Mouse (Mus musculus): Measurements from ENCODE around the gene Map3k6.

Map3k6 gene

DNA sequence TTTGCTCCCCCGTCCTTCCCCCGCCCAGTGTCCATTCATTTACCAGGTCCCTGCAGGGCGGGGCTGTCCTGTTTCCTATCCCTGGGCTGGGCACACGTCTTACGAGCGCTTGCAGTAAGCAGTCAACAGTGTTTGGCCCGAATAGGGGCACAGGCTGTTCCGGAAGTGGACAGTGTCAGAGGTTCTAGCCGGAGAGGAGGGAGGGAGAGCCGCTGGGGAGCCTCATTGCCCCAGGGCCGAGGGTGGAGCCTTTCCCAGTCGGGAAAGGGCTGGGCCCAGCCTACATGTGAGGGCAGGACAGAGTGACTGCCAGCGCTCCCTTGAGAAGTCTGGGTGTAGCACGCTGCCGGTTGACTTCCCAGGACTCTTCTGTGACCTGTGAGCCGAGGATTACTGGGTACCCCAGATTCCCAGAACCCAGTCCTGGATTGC lies at the start of gene Map3k6:
Gene Map3k6, plus strand, starts transcription at position 329 of the 432 bp plus-strand sequence.
- in situ Hi-C loops (cut with MboI, MseI): no loop called here

DNA sequence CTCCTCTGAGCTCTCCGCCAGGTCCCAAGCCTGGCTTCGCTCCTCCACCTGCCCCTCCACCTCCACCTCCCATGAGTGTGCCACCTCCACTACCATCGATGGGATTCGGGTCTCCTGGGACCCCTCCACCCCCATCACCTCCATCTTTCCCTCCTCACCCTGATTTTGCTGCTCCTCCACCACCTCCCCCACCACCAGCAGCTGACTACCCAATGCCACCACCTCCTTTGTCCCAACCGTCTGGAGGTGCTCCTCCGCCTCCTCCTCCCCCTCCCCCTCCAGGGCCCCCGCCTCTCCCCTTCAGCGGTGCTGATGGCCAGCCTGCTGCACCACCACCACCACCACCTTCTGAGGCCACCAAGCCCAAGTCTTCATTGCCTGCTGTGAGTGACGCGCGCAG lies 46.1 kb upstream of the Map3k6 start:
- in situ Hi-C loops (cut with MboI, MseI): no loop called here

DNA sequence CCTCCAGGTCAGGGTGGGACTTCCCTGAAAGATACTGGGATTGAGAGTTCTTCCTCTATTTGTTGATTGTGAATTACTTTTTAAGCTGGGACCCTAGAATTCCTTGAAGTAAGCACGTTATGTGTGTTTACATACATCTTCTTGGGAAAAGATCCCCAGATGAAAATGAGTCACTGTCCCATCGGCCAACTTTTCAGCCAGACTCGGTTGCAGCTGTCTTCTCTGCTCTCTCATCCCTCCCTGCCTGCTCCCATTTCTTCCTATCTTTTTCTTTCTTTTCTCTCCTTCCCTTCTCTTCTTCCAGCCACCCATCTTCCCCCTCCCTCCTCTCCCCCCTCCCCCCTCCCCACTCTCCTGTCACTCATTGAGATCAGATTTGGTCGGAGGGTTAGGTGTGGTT lies 45.6 kb upstream of the Map3k6 start:
- in situ Hi-C loops (cut with MboI, MseI): no loop called here

DNA sequence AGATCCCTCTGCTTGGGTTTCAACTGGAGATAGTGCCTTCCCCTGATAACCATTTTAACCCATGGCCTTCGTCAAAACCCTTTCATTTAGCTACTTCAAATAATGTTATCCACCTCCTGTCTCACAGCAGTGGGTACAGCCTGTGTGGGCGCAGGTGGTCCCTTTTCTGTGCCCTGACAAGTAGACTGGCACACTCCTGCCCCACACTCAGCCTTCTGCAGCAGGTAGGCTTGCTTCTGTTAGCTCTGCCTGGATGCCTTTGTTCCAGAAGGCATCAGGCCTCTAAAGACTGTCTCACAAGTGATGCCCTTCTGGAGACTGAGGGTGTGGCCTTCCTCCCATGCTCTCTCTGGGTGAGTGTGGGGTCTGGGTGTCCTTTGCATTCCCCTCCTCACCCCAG lies 44.5 kb upstream of the Map3k6 start:
- in situ Hi-C loops (cut with MboI, MseI): no loop called here

DNA sequence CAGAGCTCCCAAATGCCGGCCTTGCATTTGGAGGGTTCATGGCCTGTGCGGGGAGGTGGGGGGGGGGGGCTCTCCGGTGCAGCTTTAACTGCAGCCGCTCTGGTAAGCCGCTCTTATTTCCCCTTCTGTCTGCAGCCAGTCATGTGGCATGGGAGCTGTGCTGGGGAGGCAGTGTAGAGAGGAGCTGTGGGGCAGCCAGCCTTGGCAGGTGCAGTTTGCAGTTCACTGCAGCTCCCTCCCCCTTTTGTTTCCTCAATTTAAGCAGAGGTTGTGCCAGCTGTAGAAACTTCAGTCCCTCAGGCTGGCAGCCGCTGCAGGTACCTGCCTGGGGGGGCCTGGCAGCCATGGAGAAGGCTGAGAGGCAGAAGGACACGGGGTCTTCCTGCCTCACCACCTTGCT lies 43.8 kb upstream of the Map3k6 start:
- in situ Hi-C loops (cut with MboI, MseI): no loop called here

DNA sequence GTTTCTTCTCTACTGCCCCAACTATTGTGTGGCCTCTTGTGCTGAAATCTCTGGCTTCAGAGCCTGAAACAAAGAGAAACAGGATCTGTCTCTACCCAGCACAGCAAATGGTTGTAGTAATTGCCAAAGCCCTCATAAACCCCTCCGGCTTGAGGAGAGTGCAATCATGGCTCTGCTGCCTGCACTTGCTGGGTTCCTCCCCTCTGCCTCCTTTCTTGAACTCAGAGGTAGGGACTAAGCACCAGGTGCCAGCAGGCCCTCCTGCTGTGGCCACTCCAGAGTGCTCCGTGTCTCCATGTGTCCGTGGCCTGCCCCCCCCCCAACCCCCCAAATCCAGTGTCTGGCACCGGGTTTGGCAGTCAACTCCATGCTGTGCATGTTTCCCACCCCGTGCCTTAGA lies 43.3 kb upstream of the Map3k6 start:
- in situ Hi-C loops (cut with MboI, MseI): no loop called here

DNA sequence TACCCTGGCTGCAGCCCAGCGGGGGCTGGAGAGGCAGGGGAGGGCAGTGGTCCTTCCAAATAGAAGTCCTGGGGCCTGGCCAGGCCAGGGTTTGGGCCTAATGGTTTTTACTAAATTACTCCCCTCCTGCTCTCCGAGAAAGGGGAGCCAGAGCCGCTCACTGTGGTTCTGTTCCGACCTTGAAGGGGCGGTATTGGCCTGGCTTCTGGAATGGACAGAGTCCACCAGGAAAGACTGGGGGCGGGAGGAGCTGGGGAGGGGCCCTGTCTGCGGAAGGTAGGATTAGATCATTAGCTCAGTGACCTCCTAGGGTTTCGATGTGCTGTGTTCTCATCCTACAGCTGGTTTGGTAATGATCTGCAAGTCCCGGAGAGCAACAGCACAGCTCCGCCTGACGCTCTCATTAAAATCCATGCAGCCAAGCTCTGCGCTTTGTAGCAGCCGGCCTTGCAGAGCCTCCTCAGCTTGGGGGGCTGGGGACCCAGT lies 42.8 kb upstream of the Map3k6 start:
- in situ Hi-C loops (cut with MboI, MseI): no loop called here

DNA sequence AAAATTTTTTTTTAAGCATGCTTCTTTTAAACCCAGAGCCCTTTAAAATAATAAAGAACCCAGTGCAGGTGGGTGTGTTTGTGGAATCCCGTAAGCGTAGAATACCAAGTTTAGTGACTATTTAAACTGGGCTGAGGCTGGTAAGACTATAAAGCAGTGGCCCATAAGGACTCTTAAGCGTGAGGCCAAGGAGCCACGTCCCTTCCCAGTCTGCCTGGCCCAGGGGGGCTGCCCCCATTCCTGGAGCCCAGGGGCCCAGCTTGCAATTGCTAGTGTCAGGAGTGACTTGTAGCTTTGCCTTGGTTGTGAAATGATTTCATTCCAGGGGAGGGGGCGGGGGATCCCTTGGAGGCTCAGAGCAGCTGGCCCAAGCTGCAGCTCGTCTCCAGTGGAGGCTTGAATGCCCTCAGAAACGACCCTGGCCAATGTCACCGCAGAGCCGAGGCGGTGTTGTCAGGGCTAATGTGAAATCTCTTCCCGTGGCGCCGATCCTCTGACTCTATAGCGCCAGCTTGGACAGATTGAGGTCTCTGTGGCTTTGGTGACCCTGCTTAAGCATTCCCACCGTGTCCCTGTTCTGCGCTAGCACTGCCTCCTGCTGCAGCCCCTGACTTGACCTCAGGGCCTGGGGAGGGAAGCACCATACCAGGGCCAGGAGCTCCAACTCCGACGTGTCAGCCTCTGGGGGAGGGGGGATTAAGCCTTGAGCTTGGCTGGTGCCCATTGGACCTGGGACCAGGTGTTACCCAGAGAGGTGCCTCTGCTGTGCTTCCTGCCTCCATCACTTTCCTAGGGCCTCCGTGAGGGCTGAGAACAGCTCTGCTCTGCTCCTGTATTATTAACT lies 42.1 kb upstream of the Map3k6 start:
- in situ Hi-C loops (cut with MboI, MseI): no loop called here

DNA sequence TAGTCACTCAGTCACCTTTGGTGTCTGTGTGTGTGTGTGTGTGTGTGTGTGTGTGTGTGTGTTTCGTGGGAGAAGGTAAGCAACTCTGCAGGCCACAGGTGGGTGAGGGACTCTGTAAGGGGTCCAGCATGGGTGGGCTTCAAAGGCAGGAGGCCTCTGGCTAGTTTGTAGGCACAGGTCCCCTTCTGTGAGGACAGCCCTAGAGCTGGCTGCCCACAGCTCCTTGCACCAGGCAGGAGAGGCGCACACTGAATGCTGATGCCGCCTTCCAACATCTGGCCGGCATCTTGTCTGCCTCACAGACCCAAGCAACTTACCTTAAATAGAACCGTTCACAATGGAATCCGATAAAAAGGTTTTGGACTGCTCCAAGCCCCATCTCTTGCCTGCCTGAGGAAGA lies 40.9 kb upstream of the Map3k6 start:
- in situ Hi-C loops (cut with MboI, MseI): no loop called here

DNA sequence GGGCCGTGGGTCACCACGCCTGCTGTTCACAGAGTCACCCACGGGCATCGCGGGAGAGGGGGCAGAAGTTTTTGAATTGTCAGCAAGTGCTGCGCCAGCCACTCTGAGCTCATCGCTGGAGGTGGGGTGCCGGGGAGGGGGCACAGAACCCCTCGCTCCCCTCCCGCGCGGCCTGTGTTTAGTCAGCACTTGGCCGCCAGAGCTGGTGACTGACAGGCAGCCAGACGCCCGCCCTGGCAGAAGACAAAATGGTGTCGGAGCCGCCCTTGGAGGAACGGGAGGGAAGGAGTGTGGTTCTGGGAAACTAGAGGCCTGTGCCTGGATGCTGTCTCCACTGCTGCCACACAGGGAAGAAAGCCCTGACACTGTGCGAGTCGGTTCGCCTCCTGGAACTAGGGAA lies 40.3 kb upstream of the Map3k6 start:
- in situ Hi-C loops (cut with MboI, MseI): no loop called here

DNA sequence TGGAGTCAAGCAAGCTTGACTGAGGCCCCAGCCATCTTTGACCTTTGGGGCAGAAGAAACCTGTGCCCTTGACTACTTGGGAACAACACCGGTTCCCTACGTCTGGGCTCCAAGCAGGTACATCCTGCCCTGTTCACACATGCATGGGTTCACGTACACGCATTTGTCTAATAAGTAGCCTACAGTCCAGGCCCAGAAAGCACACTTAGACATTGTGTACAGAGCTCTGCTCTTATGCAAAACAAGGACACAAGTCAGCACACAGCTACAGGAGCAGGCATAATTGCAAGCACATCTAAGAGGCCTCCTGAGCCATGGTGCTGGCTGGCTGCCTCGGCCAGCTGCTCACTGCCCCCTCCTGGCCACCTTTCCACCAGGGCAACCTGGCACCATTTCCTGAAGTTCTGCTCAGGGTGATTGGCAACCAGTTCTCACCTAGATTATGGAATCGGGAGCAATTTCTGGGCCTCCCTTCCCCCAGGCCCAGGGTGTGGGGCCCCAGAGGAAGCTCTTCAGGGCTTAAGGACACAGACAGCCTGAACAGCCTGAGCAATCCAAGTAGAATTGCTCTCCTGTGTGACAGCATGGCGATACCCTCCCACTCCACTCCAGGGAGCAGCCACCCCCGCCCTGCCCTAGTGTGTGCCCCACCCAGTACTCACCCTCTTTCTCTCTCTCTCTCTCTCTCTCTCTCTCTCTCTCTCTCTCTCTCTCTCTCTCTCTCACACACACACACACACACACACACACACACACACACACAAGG lies 39.4 kb upstream of the Map3k6 start:
- in situ Hi-C loops (cut with MboI, MseI): no loop called here

DNA sequence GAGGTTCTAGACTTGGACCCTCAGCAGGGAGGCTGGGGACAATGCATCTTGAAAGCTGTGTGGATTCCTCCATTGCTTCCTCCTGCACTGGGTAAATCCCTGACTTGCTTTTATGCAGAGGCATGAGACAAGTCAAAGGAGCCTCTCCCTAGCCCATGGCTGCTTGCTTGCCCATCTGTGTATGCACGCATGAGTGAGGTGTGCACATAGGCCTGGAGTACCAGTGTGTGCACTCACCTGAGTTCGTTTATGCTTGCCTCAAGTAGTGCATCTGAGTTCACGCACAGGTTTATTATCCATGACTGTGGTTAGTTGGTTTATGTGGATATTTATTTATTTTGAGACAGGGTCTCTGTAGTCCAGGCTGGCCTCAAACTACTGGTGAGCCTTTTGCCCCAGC lies 38.4 kb upstream of the Map3k6 start:
- in situ Hi-C loops (cut with MboI, MseI): no loop called here

DNA sequence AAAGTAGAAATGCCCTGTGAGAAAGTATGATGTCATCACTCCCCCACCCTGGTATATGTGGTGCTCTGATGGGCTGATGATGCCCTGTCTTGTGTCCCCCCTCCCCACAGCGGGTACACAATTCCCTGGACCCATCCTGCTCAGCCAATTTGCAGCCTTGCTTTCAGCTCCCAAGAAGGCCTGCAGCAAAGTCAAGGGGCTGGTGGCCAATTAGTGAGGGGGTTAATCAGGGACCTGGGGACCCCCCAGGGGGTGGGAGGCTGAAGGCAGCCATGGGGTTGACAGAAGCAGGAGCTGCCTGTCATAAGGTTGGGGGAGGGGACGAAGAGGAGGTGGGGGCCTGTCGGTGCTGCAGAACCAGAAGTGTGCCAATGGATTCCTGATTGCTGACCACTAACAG lies 37.0 kb upstream of the Map3k6 start:
- in situ Hi-C loops (cut with MboI, MseI): no loop called here

DNA sequence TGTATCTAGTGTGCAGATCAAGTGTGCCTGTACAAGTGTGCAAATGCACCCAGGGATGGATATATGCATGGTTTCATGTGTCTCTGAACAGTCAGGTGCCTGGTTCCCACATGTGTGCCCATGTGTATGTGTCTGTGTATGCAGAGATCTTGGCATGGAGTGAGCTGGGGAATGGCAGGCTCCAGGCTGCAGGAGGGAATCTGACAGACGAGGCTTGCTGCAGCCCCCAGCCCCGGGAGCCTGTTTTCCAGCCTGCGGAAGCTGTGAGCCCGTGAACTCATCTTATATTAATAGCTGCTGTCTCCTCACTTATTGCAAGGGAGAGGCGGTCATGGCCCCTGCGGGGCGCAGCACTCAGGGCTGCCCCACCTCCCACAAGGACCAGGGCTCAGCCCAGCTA lies 36.2 kb upstream of the Map3k6 start:
- in situ Hi-C loops (cut with MboI, MseI): no loop called here

DNA sequence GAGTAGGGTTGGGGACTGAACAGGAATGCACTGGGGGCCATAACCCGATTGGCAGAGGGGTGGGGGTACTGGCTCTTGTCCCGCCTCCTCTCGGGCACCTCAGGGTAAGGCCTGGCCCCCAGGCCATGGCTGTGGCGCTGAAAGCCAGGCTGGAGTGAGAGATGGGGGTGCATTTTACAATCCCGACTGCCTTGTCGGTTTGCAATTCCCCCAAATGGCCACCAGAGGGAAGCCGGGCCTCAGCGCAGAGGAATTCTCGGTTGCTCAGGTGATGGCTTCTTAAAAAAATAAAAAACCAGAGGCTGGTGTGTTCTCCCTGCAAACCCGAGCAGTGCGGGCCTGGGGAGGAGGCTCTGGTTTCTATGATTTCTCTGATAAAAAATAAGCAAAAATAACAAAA lies 31.3 kb upstream of the Map3k6 start:
- in situ Hi-C loops (cut with MboI, MseI): no loop called here

DNA sequence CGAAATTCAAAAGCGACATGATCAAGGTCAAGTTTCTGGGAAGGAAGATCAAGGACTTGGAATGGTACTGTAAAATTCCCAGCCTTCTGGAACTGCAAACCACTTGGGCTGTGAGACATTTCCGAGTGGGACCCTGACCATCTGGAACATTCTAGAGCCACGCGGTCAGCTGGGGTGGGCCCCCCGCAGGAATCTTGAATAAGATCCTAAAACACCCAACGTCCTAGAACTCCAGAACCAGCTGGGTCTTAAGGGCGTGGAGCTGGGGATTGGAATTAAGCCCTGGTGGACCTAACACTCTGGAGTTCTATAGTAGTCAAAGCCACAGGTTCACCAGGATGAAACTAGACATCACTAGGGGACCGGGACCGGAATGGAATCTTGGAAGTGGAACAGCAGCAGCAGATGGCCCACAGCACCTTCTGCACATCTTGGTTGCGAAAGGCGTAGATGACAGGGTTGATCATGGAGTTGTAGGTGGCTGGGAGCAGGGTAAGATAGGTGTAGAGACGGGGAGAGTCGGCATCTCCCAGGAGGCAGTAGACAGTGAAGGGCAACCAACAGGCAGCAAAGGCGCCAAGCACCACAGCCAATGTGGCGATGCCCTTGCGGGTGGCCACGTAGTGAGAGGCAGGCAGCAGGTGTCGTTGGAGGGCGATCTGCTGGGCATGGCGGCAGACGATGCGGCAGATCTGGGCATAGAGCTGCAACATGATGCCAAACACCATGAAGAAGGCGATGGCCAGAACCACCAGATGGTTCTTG lies 30.4 kb upstream of the Map3k6 start:
- in situ Hi-C loops (cut with MboI, MseI): loop anchor here (5.0 to 10.0 kb wide), 2 partner anchors 87 to 95 kb away; no protein-coding TSS in a partner anchor

DNA sequence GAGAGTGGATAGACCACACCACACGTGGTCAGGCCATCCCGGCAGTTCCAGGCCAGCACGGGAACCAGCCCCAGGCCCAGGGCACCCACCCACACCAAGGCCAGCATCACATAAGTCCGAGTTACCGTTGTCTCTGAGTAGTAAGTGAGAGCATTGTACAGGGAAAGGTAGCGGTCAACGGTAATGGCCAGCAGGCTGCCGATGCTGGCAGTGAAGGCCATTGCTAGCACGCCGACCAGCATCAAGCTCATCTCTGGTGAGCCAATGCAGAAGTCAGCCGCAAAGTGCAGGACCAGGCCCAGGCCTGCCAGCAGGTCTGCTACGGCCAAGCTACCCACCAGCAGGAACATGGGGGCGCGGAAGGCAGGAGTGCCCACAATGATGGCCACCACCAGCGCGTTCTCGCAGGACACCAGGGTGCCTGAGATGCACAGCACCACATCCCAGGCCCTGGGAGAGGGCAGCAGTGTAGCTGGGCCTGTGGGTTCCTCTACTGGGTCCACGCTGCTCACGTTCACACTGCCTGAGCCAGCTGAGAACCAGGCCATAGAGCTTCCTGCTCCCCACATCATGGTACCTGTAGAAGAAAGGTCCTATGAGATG lies 29.7 kb upstream of the Map3k6 start:
- in situ Hi-C loops (cut with MboI, MseI): loop anchor here (5.0 to 10.0 kb wide), 2 partner anchors 86 to 94 kb away; no protein-coding TSS in a partner anchor

DNA sequence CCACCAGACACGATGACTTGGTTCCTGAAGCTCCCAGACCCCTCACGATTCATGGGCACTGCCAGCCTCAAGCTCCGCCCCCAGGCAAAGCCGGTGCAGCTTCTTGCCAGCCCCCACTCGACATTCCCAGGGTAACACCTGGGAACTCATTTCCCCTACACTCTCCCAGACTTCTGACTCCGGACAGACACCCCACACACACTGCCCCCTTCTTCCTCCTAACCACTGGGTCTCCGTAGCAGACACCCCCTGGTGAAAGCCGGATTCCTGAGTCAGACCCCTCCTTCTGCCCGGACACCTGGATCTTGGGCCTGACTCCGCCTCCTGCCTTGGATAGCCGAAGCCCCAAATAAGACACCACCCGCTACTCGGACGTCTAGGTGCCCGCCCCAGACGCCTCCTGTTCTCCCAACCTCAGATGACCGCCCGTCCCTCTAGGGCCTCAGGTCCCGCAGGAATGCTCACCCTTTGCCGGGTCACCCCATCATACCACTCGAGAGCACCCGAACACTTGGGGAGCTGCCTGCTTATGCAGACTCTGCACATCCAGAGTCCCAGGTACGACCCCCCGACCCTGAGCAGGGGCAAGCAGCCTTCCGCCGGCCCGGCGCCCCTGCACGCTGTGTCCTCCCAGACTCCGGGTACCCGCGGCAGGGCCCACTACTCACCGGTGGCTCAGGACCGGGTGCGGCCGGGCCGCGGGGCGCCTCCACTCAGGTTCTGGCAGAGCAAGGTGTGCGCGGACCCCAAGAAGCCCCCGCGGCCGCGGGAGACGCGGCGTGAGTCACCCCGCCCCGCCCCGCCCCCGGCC lies 28.7 kb upstream of the Map3k6 start, which contains the start of the genes Cd164l2 and Gpr3:
Gene Cd164l2, plus strand, starts transcription at position 381 of the 811 bp plus-strand sequence.
Gene Gpr3, minus strand, starts transcription at position 786 of the 811 bp plus-strand sequence.
- in situ Hi-C loops (cut with MboI, MseI): loop anchor here (5.0 to 10.0 kb wide), 2 partner anchors 85 to 93 kb away; no protein-coding TSS in a partner anchor

DNA sequence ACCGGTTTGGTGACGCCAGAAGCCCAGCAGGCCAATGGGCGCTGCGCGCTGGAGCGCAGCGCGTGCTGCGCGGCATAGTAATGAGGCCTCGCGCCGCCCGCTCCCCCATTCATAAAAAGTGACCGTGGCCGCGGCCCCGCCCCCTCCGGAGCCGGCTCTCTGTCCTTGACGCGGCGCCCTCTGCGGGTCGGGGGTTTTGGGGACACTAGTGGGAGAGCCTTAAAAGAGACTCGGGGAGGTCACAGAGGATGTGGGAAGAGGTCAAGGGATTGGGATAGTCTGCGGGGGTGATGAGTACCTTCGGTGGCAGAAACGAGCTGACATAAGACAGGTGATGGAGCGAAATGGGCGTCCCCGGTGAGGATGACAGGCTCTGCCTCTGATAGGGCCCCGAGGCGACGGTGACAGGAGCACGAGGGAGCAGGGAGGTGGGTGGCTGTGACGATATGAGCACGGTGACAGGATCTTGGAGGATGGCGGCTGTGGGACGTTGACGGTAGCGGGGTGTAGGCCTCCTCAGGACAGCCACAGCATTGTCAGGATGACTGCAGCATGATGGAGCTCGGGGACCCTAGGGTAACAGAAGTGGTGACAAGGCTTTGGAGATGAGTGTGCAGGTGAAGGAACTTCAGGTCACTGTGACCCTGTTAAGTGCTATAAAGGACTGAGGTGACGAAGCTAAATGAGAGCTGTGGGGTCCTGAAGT lies 27.9 kb upstream of the Map3k6 start:
- in situ Hi-C loops (cut with MboI, MseI): loop anchor here (5.0 to 10.0 kb wide), 2 partner anchors 85 to 92 kb away; no protein-coding TSS in a partner anchor

DNA sequence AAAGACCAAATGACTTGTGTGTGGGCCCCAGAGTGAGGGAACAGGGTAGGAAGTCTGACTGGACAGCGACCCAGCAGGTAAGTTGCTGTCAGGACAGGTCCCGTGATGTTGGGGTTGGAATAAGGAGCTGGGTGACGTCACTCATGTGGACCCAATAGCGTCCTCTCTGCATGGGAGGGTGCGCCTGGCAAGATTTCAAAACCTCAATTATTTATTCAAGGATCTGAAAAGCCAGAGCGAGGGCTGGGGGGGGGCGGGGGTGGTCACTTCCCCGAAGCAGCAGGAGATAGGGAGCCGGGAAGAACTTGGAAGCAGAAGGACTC lies 27.4 kb upstream of the Map3k6 start:
- in situ Hi-C loops (cut with MboI, MseI): loop anchor here (5.0 to 10.0 kb wide), 2 partner anchors 84 to 92 kb away; no protein-coding TSS in a partner anchor

Data from T-helper 17 cell (primary cell).